Mouse (Mus musculus) kidney, adult 2 months (tissue): ENCODE data around the gene Cpeb4. TPM values are rescaled to one million over a fixed set of nuclear protein-coding genes. Genes with fewer than 3 reads are reported as not detected.
A peak's percentile ranks its signal among the peaks of the same experiment; 100 is the strongest.

ENCODE experiments used
- DNase-seq: peaks from one replicate; pipeline ENCODE4 v3.0.0; 2021
- H3K27ac ChIP-seq: fragments of 200-500 bp; 2 replicates; pipeline ENCODE4 v1.5.1; 2012; ENCODE audit warnings: low read depth, low read length, control low read depth, inconsistent platforms; ENCODE audit not compliant: insufficient read depth
- H3K27me3 ChIP-seq: fragments of 200-500 bp; replicated peaks from 2 replicates; pipeline ENCODE4 v1.6.1; 2012; ENCODE audit warnings: mild to moderate bottlenecking, moderate library complexity, low read length, inconsistent platforms; ENCODE audit not compliant: control insufficient read depth, insufficient read depth
- H3K36me3 ChIP-seq: fragments of 200-500 bp; 2 replicates; pipeline ENCODE4 v1.6.1; 2012; ENCODE audit warnings: mild to moderate bottlenecking, moderate library complexity, low read length, inconsistent platforms; ENCODE audit not compliant: control insufficient read depth, insufficient read depth
- H3K4me1 ChIP-seq: fragments of 200-500 bp; 2 replicates; pipeline ENCODE4 v1.6.1; 2011; ENCODE audit warnings: low read length; ENCODE audit not compliant: control insufficient read depth, insufficient read depth
- H3K4me3 ChIP-seq: fragments of 200-500 bp; 2 replicates; pipeline ENCODE4 v1.5.1; 2011; ENCODE audit warnings: mild to moderate bottlenecking, low read depth, low read length, control low read depth; ENCODE audit not compliant: insufficient read depth
- CTCF ChIP-seq: fragments of 200-500 bp; conservative IDR thresholded peaks from 2 replicates; pipeline ENCODE4 v1.5.1; 2011; ENCODE audit warnings: low read depth, mild to moderate bottlenecking, control low read depth, low read length, moderate library complexity, mixed read lengths; ENCODE audit not compliant: insufficient read depth, insufficient read length
- POLR2A ChIP-seq: fragments of 200-500 bp; IDR thresholded peaks from one replicate; pipeline ENCODE4 v1.6.1; 2011; ENCODE audit warnings: low read depth, low read length, control low read depth
- WGBS: fragments of 180-500 bp; shearing (Covaris S2); methylation state at CpG from one replicate; pipeline ENCODE4 v1.1.7; 2018; 5-methylcytosine and 5-hydroxymethylcytosine counted together
- polyA plus RNA-seq: library from polyadenylated mRNA; depleted of rRNA; stranded (reverse); fragments of >200 nt; gene quantifications from 2 replicates; pipeline ENCODE4 v1.2.3, GENCODE M21; 2012

The Cpeb4 gene
- polyA plus RNA-seq, 1 experiment: 30.0 TPM

DNA sequence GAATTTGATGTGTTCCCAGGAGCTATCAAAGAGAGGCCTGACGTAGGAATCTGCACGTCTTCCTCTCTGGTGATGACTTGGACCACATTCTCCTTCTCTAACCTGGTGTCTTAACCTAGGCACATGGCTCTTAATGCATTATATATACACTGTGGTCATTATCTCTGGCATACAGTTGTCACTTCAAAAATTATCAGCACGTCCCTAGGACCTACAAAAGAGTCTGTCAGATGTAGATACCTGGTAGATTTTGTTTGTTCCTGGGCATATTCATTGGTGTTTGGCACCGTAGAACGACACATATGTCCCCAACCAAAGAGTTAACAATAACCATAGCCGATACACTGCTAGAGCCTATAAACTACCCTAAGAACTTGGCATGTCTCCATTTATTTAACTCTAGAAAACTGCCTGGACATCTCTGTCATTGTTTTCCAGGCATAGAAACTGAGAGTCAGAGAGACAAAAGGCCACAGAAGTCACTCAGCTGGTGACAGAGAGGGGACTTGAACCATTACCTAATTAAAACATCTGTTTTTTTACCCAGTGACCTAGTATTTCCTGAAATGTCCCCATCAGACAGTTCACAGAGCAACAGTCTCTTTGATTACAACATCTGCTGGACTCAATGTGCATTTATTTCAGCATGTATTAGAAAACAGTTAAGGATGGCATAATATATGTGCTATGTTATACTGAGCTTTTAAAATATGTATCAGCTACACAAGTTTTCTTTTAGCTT, 10.7 kb upstream of the Cpeb4 start:
- DNase-seq: no peak
- TF ChIP-seq CTCF (no peak), POLR2A (no peak)
- no peaks in the 10 kb centered on the region for H3K27me3 ChIP-seq
- no peak overlapping the region for H3K4me3 ChIP-seq
- no peaks in the 10 kb centered on the region for H3K36me3 ChIP-seq
- no peak overlapping the region for H3K27ac ChIP-seq
- no peaks in the 10 kb centered on the region for H3K4me1 ChIP-seq
- 93% methylated on average over 6 of the region's 6 CpGs for WGBS

GRCm38 (mm10) chr11:31867976-31868375, 4.0 kb upstream of the Cpeb4 start:
- no peak overlapping the region for H3K27ac ChIP-seq
- H3K36me3 ChIP-seq: no peaks in the 10 kb centered on the region
- no peaks in the 10 kb centered on the region for H3K27me3 ChIP-seq
- 79% methylated on average over 4 of the region's 4 CpGs for WGBS
- H3K4me3 ChIP-seq: no peak overlapping the region
- DNase-seq: no peak
- H3K4me1 ChIP-seq: peaks cover 4% of the 10 kb centered on the region; the same call in 1 of the 2 replicates
- TF ChIP-seq POLR2A (no peak), CTCF (no peak)

GRCm38 (mm10) chr11:31870285-31871010, 1.6 kb upstream of the Cpeb4 start:
- Histone ChIP-seq H3K36me3 (peaks cover 2% of the 10 kb centered on the region), H3K4me3 (peak overlapping the region; percentile 99), H3K27ac (peak overlapping the region; percentile 99), H3K27me3 (no peaks in the 10 kb centered on the region), H3K4me1 (peaks cover 4% of the 10 kb centered on the region; the same call in 1 of the 2 replicates)
- DNase-seq: peak; percentile 100
- TF ChIP-seq CTCF: no peak
- peak; percentile 95 for TF ChIP-seq POLR2A
- under 1% methylated on average over 53 of the region's 53 CpGs for WGBS

DNA sequence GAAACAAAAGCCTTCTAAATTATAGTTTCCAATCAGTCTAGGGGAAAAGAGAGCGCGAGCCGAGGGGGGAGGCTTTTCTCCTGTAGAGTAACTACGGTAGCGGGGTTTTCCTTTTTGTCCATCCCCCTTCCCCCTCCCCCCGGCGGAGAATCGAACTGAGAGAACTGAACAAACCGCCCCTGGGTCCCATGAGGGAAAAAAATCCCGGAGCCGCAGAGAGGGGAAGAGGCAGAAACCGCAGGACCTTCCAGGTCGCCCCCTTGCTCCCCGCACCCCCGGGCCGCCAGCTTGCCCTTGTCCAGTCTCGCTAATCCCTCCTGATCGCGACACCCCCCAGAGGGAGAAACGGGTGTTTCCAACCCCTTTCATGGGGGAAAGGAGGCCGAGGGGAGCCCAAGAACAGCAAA, 873 bp upstream of the Cpeb4 start:
- peaks cover 4% of the 10 kb centered on the region; the same call in 1 of the 2 replicates for H3K4me1 ChIP-seq
- 2% methylated on average over 21 of the region's 21 CpGs for WGBS
- DNase-seq: peak; percentile 57
- H3K36me3 ChIP-seq: peaks cover 2% of the 10 kb centered on the region
- TF ChIP-seq CTCF: no peak
- TF ChIP-seq POLR2A: no peak
- H3K4me3 ChIP-seq: peak overlapping the region; percentile 99
- no peaks in the 10 kb centered on the region for H3K27me3 ChIP-seq
- peak overlapping the region; percentile 99 for H3K27ac ChIP-seq

- WGBS: 8% methylated on average over 15 of the region's 15 CpGs
- H3K27me3 ChIP-seq: no peaks in the 10 kb centered on the region
- H3K27ac ChIP-seq: peak overlapping the region; percentile 91
- peak overlapping the region; percentile 70 for H3K4me3 ChIP-seq
- no peak for TF ChIP-seq CTCF
- no peak for TF ChIP-seq POLR2A
- peaks cover 2% of the 10 kb centered on the region for H3K36me3 ChIP-seq
- peak; percentile 37 for DNase-seq
- H3K4me1 ChIP-seq: peaks cover 4% of the 10 kb centered on the region; the same call in 1 of the 2 replicates
These were observed 693 bp downstream of the Cpeb4 start for GRCm38 (mm10) chr11:31872546-31873261.

- H3K27me3 ChIP-seq: no peaks in the 10 kb centered on the region
These were observed 2.1 kb downstream of the Cpeb4 start for GRCm38 (mm10) chr11:31874071-31874470.

GRCm38 (mm10) chr11:31883671-31884070, 11.7 kb downstream of the Cpeb4 start:
- Histone ChIP-seq H3K4me3 (no peak overlapping the region), H3K4me1 (peaks cover 21% of the 10 kb centered on the region), H3K27me3 (no peaks in the 10 kb centered on the region), H3K27ac (peak overlapping the region; percentile 56), H3K36me3 (peaks cover 1% of the 10 kb centered on the region; the same call in 1 of the 2 replicates)
- 33% methylated on average over 1 of the region's 1 CpGs for WGBS
- no peak for TF ChIP-seq POLR2A
- TF ChIP-seq CTCF: no peak
- no peak for DNase-seq

More at GRCm38 (mm10) chr11:31874071-31874470, 2.1 kb downstream of the Cpeb4 start:
- Histone ChIP-seq H3K4me3 (peak overlapping the region; percentile 30; the same call in 1 of the 2 replicates), H3K36me3 (peaks cover 4% of the 10 kb centered on the region), H3K27ac (no peak overlapping the region), H3K4me1 (peaks cover 4% of the 10 kb centered on the region; the same call in 1 of the 2 replicates)
- TF ChIP-seq CTCF (no peak), POLR2A (no peak)
- DNase-seq: peak; percentile 37
- 7% methylated on average over 2 of the region's 2 CpGs for WGBS
